Mouse (Mus musculus) ES-CJ7 (cell line): Measurements from ENCODE around the gene Trim44.

Experiments
- DNase-seq: peaks from one replicate; pipeline ENCODE4 v3.0.0; 2011; ENCODE audit warnings: low read depth, low spot score

The Trim44 gene

DNA sequence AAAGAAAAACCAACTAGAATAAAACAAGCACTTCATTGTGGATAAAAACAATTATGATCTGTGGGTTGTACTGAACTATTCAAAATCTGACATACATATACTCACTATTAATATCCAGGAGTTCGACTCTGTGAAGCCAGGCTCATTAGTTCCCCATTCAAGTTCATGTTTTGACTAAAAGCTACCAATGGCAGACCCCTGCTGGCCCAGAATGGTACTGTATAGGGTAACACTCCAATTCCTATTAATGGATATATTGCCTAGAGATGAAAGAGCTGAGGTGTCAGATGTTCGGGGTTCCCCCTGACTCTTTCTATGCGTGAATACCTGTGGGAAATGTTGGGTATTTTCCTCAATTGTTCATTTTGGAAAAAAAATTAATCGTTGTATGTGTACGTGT lies 117.6 kb downstream of the Trim44 start:
- peak; percentile 40 for DNase-seq

DNA sequence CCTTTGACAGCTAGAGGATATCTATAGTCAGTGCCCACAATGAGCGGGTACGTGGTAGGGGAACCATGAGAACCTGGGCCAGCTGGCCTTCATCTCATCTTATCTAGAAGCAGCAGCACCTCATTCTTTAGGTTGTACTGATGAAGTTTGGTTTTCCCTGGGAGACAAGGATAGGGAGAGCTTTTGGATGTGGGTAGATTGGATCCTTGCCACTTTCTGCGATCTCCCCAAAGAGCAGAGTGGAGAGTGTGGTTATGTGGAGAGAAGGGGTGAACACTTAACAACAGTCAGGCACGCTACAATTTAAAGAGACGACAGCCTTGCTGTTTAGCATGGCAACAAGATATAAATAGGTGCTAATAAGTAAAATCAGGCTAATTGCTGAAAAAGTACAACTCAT lies 119.0 kb downstream of the Trim44 start:
- DNase-seq = no peak

- DNase-seq = no peak
These were observed 120.3 kb downstream of the Trim44 start for GRCm38 (mm10) chr2:102287369-102287768.

- no peak for DNase-seq
These were observed 125.5 kb downstream of the Trim44 start for GRCm38 (mm10) chr2:102282081-102282480.

DNA sequence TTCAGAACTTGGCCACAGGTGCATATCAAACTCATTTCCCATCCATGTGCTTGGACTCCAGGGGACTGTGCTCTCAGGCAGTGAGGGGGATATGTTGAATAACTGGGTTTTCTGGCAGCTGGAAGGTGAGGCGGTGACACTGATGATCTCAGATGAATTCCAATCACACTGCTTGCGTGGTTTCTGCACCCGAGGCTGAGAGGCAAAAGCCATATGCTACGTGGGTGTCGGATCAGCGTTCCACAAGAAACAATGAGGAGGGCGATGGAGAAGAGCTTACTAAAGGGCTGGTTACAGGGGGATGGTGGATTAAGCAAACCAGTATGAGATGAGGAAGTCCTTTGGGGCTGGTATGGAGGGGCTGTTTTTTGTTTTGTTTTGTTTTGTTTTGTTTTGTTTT lies 127.8 kb downstream of the Trim44 start:
- DNase-seq = no peak

GRCm38 (mm10) chr2:102277946-102278345 lies 129.7 kb downstream of the Trim44 start:
- no peak for DNase-seq

- no peak for DNase-seq
These were observed 134.3 kb downstream of the Trim44 start for GRCm38 (mm10) chr2:102273280-102273679.

DNA sequence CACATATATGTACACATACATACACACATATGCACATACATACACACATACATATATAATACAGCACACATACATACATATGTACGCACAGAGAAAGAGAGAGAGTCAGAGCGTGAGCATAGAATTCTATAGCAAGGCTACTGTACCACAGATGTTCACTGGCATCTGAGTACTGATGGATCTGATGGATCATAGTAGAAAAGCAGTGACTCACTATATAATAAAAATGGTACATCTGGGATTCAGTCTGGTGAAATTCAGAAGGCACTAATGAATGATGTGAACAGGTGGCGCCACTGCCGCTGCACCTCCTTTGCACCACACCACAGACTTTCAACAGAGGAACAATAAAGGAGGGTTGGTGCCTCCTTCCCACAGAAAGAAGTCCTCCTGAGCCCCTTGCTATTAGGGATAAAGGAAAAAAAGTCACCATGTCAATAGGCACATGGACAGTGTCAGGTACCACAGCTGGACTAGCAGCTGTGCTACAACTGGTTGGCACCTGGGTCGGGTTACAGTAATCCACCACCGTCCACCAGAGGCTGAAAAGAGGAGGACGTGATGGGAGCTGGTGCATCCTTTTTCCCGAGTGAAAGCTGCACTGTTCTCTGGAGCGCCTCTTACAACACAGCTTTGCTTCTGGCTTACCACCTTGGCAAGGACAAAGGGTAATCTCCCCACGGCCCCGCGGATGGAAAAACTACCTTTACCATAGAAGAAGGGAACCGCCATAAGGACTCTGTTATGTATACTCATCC lies 139.9 kb downstream of the Trim44 start:
- no peak for DNase-seq

DNA sequence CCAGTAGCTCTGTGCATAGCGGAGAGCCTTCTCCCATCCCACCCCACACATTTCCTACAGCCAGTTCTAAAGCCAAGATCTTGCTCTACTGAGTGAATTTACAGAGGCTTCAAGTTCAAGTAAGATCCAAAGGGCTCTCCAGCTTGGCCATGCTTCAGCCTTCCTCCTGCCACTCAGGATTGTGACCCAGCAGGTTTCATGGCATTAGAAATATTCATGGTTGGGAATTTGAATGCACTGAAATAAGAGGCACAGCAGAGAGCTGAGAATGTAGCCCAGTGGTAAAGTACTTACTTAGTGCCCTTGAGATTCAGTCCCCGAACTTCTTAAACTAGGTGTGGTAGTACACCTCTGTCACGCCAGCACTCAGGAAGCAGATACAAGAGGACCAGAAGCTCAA lies 140.7 kb downstream of the Trim44 start:
- no peak for DNase-seq

DNA sequence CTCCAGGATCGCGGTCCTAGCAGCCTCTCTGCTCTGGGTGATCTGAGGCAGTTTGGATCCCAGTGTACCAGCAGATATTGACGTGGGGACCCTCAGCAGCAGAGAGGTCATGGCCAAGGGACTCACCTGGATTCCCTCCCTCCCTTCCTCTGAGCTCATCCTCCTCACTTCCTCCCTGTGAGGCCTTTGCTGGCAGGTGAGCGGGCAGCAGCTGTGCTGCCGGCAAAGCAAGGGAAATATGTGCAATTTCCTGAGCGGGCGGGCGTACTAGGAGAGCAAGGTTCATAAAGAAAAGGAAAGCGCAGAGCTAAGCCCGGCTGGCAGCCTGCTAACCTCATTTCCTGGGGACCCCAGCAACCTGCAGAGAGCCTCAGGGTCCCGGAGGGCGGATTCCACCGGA lies 148.5 kb downstream of the Trim44 start:
- DNase-seq = no peak

GRCm38 (mm10) chr2:102258682-102259081 lies 148.9 kb downstream of the Trim44 start:
- DNase-seq = no peak

DNA sequence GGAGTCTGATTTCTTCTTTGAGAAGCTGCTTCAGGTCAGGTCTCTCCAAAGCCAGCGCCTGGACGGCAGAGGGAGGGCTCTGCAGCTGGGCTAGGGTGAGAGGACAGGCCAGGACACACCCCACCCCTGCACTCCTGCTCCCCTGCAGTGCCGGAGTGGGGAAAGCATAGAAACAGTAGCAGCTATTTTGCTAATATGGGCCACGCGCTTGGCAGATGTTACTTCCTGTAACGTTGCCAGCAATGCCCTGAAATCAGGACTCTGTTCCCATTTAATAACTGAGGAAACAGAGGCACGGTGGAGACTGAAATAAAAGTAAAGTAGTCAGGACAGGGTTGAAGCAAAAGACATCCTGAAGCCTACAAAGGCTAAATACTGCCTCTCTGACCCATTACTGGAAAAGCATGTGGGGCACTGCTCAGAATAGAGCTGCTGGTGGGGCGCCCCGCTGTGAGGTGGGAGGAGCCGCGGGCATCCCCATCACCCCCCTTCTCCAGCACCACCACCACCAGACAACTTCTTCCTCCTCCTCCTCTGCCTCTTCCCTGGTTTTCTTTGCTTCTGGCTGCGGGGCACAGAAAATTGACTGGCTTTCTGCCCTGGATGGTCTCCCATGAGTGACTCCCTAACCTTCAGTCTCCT lies 149.5 kb downstream of the Trim44 start:
- no peak for DNase-seq

DNA sequence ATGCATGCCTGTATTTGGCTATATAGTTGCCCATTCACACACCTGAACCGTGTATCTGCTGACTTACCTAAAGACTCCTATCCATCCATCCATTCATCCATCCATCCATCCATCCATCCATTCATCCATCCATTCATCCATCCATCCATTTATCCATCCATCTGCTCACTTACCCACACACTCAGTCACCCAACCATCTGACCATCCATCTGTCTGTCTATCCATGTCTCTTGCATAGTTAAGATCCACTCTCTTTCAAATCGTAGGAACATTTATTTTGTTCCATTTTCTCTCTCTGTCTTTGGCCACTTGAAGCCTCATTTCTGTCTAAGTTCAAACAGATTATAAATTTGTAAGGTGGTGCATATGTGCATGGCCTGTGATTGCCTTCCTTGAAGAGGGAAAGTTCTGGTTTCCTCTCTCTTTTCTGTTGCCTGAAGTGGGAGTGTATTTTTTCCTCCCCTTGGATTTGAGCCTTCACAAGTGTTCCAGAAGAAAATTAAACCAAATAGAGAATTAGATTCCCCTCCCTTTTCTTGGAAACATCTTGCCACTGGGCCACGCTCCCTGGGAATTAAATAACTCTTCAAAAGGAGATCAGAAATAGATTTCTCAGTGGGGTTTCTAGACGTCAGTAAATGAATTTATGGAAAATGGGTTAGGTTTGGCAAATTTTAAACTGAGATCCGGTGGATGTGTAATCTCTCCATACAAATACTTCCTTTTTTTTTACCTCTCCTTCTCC lies 150.9 kb downstream of the Trim44 start:
- no peak for DNase-seq

DNA sequence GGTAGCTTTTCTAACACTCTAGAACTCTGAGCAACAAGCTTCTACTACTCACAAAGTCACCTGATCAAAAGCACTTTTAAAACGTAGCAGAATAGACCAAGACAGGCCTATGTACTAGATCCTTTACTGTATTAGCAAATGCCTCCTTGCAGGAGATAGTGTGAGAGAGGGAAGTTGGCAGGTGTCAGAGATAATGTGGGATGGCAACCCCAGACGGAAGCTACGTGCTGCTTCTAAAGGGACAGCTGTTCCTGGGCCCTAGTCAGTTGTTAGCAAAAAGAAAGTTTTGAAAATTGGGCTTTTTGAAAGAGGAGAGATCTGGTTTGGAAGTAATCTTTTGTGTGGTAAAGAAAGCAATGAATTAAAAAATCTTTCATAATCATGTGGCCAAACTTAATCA lies 151.5 kb downstream of the Trim44 start:
- DNase-seq = no peak

GRCm38 (mm10) chr2:102253204-102253603 lies 154.4 kb downstream of the Trim44 start:
- no peak for DNase-seq

- no peak for DNase-seq
These were observed 155.0 kb downstream of the Trim44 start for GRCm38 (mm10) chr2:102252651-102253050.
